Mouse (Mus musculus) ES-Bruce4 (cell line): ENCODE results near the gene Srpk1. TPM values are rescaled to one million over a fixed set of nuclear protein-coding genes. Genes with fewer than 3 reads are reported as not detected.

Source experiments
- H3K27ac ChIP-seq: 2 replicates; pipeline ENCODE4 v1.5.1; 2012; ENCODE audit warnings: low read length, inconsistent platforms; ENCODE audit not compliant: insufficient read depth
- H3K27me3 ChIP-seq: 2 replicates; pipeline ENCODE4 v1.6.1; 2012; ENCODE audit warnings: mild to moderate bottlenecking, low read length, inconsistent platforms; ENCODE audit not compliant: control insufficient read depth, poor library complexity, insufficient read depth, severe bottlenecking
- H3K36me3 ChIP-seq: 2 replicates; pipeline ENCODE4 v1.6.1; 2012; ENCODE audit warnings: inconsistent platforms, mild to moderate bottlenecking, low read length, moderate library complexity; ENCODE audit not compliant: control insufficient read depth, poor library complexity, insufficient read depth, severe bottlenecking
- H3K4me1 ChIP-seq: one replicate; pipeline ENCODE4 v1.8.1; 2011; ENCODE audit warnings: low read length; ENCODE audit not compliant: control insufficient read depth, insufficient read depth
- H3K4me3 ChIP-seq: 2 replicates; pipeline ENCODE4 v1.5.1; 2011; ENCODE audit warnings: low read depth, mild to moderate bottlenecking, low read length
- H3K9ac ChIP-seq: 2 replicates; pipeline ENCODE4 v1.6.1; 2012; ENCODE audit warnings: low read depth, mild to moderate bottlenecking, inconsistent platforms; ENCODE audit not compliant: poor library complexity, severe bottlenecking
- H3K9me3 ChIP-seq: replicated peaks from 2 replicates; pipeline ENCODE4 v1.6.1; 2012; ENCODE audit warnings: mild to moderate bottlenecking, low read length, inconsistent platforms; ENCODE audit not compliant: control insufficient read depth, poor library complexity, insufficient read depth, severe bottlenecking
- CTCF ChIP-seq: IDR thresholded peaks from one replicate; pipeline ENCODE4 v1.8.1; 2011; ENCODE audit warnings: low read depth, low read length
- EP300 ChIP-seq: IDR thresholded peaks from 2 replicates; pipeline ENCODE4 v1.6.1; 2011; ENCODE audit warnings: low read depth, low read length; ENCODE audit not compliant: insufficient read depth
- POLR2A ChIP-seq: IDR thresholded peaks from one replicate; pipeline ENCODE4 v1.8.1; 2011; ENCODE audit warnings: low read length; ENCODE audit not compliant: insufficient read depth
- polyA plus RNA-seq: library from polyadenylated mRNA; stranded (reverse); fragments of >200 nt; gene quantifications from 2 replicates; pipeline ENCODE4 v1.2.4, GENCODE M21; 2011; ENCODE audit warnings: low read depth; ENCODE audit not compliant: missing spikeins, insufficient read depth, insufficient read length

The Srpk1 gene
- polyA plus RNA-seq, 1 experiment: 244 TPM

GRCm38 (mm10) chr17:28618124-28618523, 4.4 kb downstream of the Srpk1 start:
- no peak for TF ChIP-seq EP300
- TF ChIP-seq CTCF: no peak
- TF ChIP-seq POLR2A: no peak
- Histone ChIP-seq H3K9me3 (no peaks in the 10 kb centered on the region), H3K27me3 (no peaks in the 10 kb centered on the region), H3K4me3 (no peak overlapping the region), H3K27ac (no peak overlapping the region), H3K4me1 (no peaks in the 10 kb centered on the region), H3K36me3 (peaks cover 19% of the 10 kb centered on the region), H3K9ac (no peak overlapping the region)

DNA sequence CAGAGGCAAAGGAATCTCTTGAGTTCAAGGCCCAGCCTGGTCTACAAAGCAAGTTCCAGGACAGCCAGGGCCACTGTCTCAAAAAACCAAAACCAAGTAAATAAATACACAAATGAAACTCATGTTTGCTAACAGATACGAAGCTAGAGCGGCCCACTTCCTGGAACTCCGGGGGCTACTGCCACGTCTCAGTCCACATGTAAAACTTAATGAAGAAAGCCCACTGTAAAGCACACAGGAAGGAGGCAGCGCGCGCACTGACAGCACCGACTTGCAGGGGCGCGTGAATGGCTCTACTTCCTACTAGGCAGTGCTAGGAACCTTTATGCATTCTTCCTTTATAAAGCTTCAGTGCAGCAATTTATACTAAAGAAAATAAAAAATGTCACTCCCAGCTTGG, 4.9 kb downstream of the Srpk1 start:
- Histone ChIP-seq H3K9ac (no peak overlapping the region), H3K4me1 (no peaks in the 10 kb centered on the region), H3K36me3 (peaks cover 21% of the 10 kb centered on the region), H3K27ac (no peak overlapping the region), H3K4me3 (no peak overlapping the region), H3K27me3 (no peaks in the 10 kb centered on the region), H3K9me3 (no peaks in the 10 kb centered on the region)
- TF ChIP-seq CTCF (no peak), EP300 (no peak), POLR2A (no peak)

- peaks cover 21% of the 10 kb centered on the region for H3K36me3 ChIP-seq
Observed at GRCm38 (mm10) chr17:28615332-28615731, 7.2 kb downstream of the Srpk1 start.

GRCm38 (mm10) chr17:28613096-28613495, 9.4 kb downstream of the Srpk1 start:
- H3K36me3 ChIP-seq: peaks cover 18% of the 10 kb centered on the region
- no peak overlapping the region for H3K9ac ChIP-seq
- TF ChIP-seq CTCF: no peak
- no peak for TF ChIP-seq POLR2A
- no peak for TF ChIP-seq EP300

More at GRCm38 (mm10) chr17:28615332-28615731, 7.2 kb downstream of the Srpk1 start:
- no peaks in the 10 kb centered on the region for H3K4me1 ChIP-seq
- TF ChIP-seq POLR2A (no peak), EP300 (no peak), CTCF (no peak)
- H3K27ac ChIP-seq: no peak overlapping the region
- H3K4me3 ChIP-seq: no peak overlapping the region
- no peaks in the 10 kb centered on the region for H3K27me3 ChIP-seq
- H3K9me3 ChIP-seq: no peaks in the 10 kb centered on the region
- H3K9ac ChIP-seq: no peak overlapping the region

GRCm38 (mm10) chr17:28612603-28613002, 9.9 kb downstream of the Srpk1 start:
- no peak overlapping the region; the same call in 1 of the 2 replicates for H3K27ac ChIP-seq
- peaks cover 22% of the 10 kb centered on the region for H3K36me3 ChIP-seq
- H3K4me1 ChIP-seq: no peaks in the 10 kb centered on the region

More at GRCm38 (mm10) chr17:28613096-28613495, 9.4 kb downstream of the Srpk1 start:
- Histone ChIP-seq H3K27me3 (no peaks in the 10 kb centered on the region), H3K9me3 (no peaks in the 10 kb centered on the region), H3K27ac (no peak overlapping the region), H3K4me1 (no peaks in the 10 kb centered on the region), H3K4me3 (no peak overlapping the region)

GRCm38 (mm10) chr17:28609543-28609942, 13.0 kb downstream of the Srpk1 start:
- H3K27me3 ChIP-seq: no peaks in the 10 kb centered on the region

More at GRCm38 (mm10) chr17:28612603-28613002, 9.9 kb downstream of the Srpk1 start:
- no peak for TF ChIP-seq EP300
- TF ChIP-seq CTCF: no peak
- no peak for TF ChIP-seq POLR2A
- Histone ChIP-seq H3K9ac (no peak overlapping the region), H3K27me3 (no peaks in the 10 kb centered on the region), H3K9me3 (no peaks in the 10 kb centered on the region), H3K4me3 (no peak overlapping the region)

More at GRCm38 (mm10) chr17:28609543-28609942, 13.0 kb downstream of the Srpk1 start:
- H3K9ac ChIP-seq: no peak overlapping the region
- H3K9me3 ChIP-seq: no peaks in the 10 kb centered on the region
- H3K27ac ChIP-seq: no peak overlapping the region
- no peaks in the 10 kb centered on the region for H3K4me1 ChIP-seq
- H3K36me3 ChIP-seq: peaks cover 39% of the 10 kb centered on the region
- TF ChIP-seq CTCF (no peak), EP300 (no peak), POLR2A (no peak)
- no peak overlapping the region for H3K4me3 ChIP-seq
